ENCODE assay signal across 22 mouse cellular contexts in the genomic region with DNA sequence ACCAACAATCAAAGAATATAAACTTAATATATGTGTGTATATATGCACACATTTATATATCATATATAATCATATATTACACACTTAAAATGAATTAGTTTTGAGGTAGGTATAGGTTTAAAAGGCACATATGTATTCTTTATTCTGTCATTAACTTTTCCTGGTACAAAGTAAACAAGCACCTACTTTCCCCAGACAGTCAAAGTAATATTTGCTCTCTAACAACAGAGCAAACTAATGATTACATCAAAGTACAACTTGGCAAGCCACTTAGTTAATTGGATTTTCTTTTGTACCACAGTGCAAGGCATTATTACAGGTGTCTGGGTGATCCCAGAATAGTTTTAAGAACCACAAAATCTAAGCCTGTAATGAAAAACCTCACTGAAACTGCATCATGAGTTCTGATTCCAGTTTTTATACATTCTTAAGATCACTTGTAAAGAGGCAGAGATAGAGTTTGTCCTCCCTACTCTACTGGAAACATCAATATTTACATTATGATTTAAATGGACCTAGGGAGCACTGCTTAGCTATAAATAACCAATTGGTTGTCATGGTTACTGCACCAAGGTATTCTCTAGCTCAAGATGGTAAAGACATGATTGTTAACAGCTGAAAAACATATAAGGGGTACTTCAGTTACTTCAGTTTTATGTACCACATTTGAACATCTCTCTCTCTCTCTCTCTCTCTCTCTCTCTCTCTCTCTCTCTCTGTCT.
DNase-seq lines count a peak whose midpoint lies in the region; ATAC-seq and TF ChIP-seq lines count a peak whose summit lies in the region.
"Had no signal": no experiment of that assay in that cellular context is flagged by ENCODE, and none has a peak within 500 bp of the region (broad histone marks: within the 10 kb centered on the region; RNA-seq: fewer than 3 reads in every experiment).

No protein-coding gene starts in this region.

- TF ChIP-seq POLR2A in liver, adult 2 months (IDR thresholded peaks at IDR 0.05; ENCODE audit: extremely low read depth, insufficient read depth, low read length), result no peak

- H3K27ac ChIP-seq in liver, adult 2 months (replicated peaks; ENCODE audit: insufficient read depth, low read depth, low read length), result no peak overlapping the region
- H3K27ac ChIP-seq in liver, embryonic 12.5 days, result no peak overlapping the region
- H3K27ac ChIP-seq in stomach, embryonic 14.5 days (ENCODE audit: low read length), result no peak overlapping the region
- H3K27ac ChIP-seq in layer of hippocampus, adult 2 months, result no peak overlapping the region
- H3K27ac ChIP-seq: embryonic facial prominence, embryonic 15.5 days; hindbrain, postnatal 0 days; left cerebral cortex, adult 2 months; limb, embryonic 12.5 days; lung, embryonic 15.5 days; macrophage; midbrain, embryonic 13.5 days had no signal

- no peak for TF ChIP-seq CTCF in liver, adult 2 months (IDR thresholded peaks at IDR 0.05; ENCODE audit: low read depth, low read length)
- no peak for TF ChIP-seq CTCF in layer of hippocampus, adult 2 months (conservative IDR thresholded peaks at IDR 0.05)

- no peak overlapping the region for H3K4me2 ChIP-seq in liver, embryonic 12.5 days
- H3K4me2 ChIP-seq in stomach, embryonic 14.5 days (replicated peaks; ENCODE audit: low read depth, low read length), result no peak overlapping the region
- H3K4me2 ChIP-seq: embryonic facial prominence, embryonic 15.5 days; limb, embryonic 12.5 days; lung, embryonic 15.5 days; midbrain, embryonic 13.5 days had no signal

- DNase-seq in liver, adult 2 months (ENCODE audit: extremely low read depth, low read depth, low spot score), result peak; percentile 43
- DNase-seq in brain, adult 2 months (ENCODE audit: low read depth, low spot score), result peak; percentile 1
- peak; percentile 1 for DNase-seq in forelimb bud, embryonic 11.5 days (ENCODE audit: low read depth, low spot score)
- DNase-seq in left cerebral cortex, adult 8-10 months (ENCODE audit: low spot score in 2 of 2), result no peak
- no peak for DNase-seq in layer of hippocampus, adult 2 months (ENCODE audit: low spot score in 2 of 2)
- DNase-seq: adrenal gland, adult 2 months; cerebellum, adult 9-10 months; gastrocnemius, postnatal 14 days; heart, adult 18-20 months; kidney, adult 2 months; kidney, postnatal 10 days; right cerebral cortex, postnatal 25 days; thymus, postnatal 14 days had no signal

- no peaks in the 10 kb centered on the region for H3K79me2 ChIP-seq in liver, adult 2 months (ENCODE audit: control insufficient read depth, insufficient read depth, low read length)

- ATAC-seq in liver, embryonic 12.5 days, result no peak
- ATAC-seq in stomach, embryonic 14.5 days (ENCODE audit: insufficient number of reproducible peaks, insufficient read depth, low FRiP score, low read depth), result peak; percentile 63
- ATAC-seq: hindbrain, postnatal 0 days; midbrain, embryonic 13.5 days had no signal

- no peak overlapping the region for H3K4me3 ChIP-seq in liver, adult 2 months (ENCODE audit: insufficient read depth, low read depth, low read length)
- H3K4me3 ChIP-seq in liver, embryonic 12.5 days, result no peak overlapping the region
- H3K4me3 ChIP-seq in stomach, embryonic 14.5 days (ENCODE audit: low read depth, low read length), result no peak overlapping the region
- H3K4me3 ChIP-seq in layer of hippocampus, adult 2 months, result no peak overlapping the region
- H3K4me3 ChIP-seq: embryonic facial prominence, embryonic 15.5 days; left cerebral cortex, adult 2 months; limb, embryonic 12.5 days; lung, embryonic 15.5 days; midbrain, embryonic 13.5 days had no signal

- H3K4me1 ChIP-seq in liver, adult 2 months (ENCODE audit: control insufficient read depth, insufficient read depth, low read length), result no peaks in the 10 kb centered on the region; the same call in 1 of the 2 replicates
- H3K4me1 ChIP-seq in liver, embryonic 12.5 days, result no peaks in the 10 kb centered on the region
- no peaks in the 10 kb centered on the region for H3K4me1 ChIP-seq in stomach, embryonic 14.5 days (ENCODE audit: control insufficient read depth, insufficient read depth, low read length)
- H3K4me1 ChIP-seq: embryonic facial prominence, embryonic 15.5 days; limb, embryonic 12.5 days; lung, embryonic 15.5 days; midbrain, embryonic 13.5 days had no signal

- H3K9me3 ChIP-seq in liver, embryonic 12.5 days (replicated peaks), result no peaks in the 10 kb centered on the region
- no peaks in the 10 kb centered on the region; the same call in 1 of the 2 replicates for H3K9me3 ChIP-seq in stomach, embryonic 14.5 days (ENCODE audit: control insufficient read depth, low read depth, low read length)
- H3K9me3 ChIP-seq: embryonic facial prominence, embryonic 15.5 days; limb, embryonic 12.5 days; lung, embryonic 15.5 days; midbrain, embryonic 13.5 days had no signal

- no peak overlapping the region for H3K9ac ChIP-seq in liver, adult 2 months (ENCODE audit: low read depth, low read length)
- no peak overlapping the region for H3K9ac ChIP-seq in liver, embryonic 12.5 days
- no peak overlapping the region for H3K9ac ChIP-seq in stomach, embryonic 14.5 days (replicated peaks; ENCODE audit: low read depth, low read length)
- H3K9ac ChIP-seq: embryonic facial prominence, embryonic 15.5 days; limb, embryonic 12.5 days; lung, embryonic 15.5 days; midbrain, embryonic 13.5 days had no signal

- no peaks in the 10 kb centered on the region for H3K36me3 ChIP-seq in liver, adult 2 months (ENCODE audit: control insufficient read depth, insufficient read depth, low read length)
- H3K36me3 ChIP-seq in liver, embryonic 12.5 days, result no peaks in the 10 kb centered on the region
- no peaks in the 10 kb centered on the region for H3K36me3 ChIP-seq in stomach, embryonic 14.5 days (ENCODE audit: control insufficient read depth, insufficient read depth, low read length)
- H3K36me3 ChIP-seq: embryonic facial prominence, embryonic 15.5 days; limb, embryonic 12.5 days; lung, embryonic 15.5 days; midbrain, embryonic 13.5 days had no signal

- no peaks in the 10 kb centered on the region for H3K27me3 ChIP-seq in liver, adult 2 months (ENCODE audit: control insufficient read depth, insufficient read depth, low read length)
- H3K27me3 ChIP-seq in liver, embryonic 12.5 days (replicated peaks), result no peaks in the 10 kb centered on the region
- no peaks in the 10 kb centered on the region for H3K27me3 ChIP-seq in stomach, embryonic 14.5 days (ENCODE audit: control insufficient read depth, insufficient read depth, low read length)
- H3K27me3 ChIP-seq: embryonic facial prominence, embryonic 15.5 days; limb, embryonic 12.5 days; lung, embryonic 15.5 days; midbrain, embryonic 13.5 days had no signal

Comparison
In these comparisons a context has a peak if more than half of its experiments do, and no peak if none do; other contexts are left out.
1. DNase-seq: peak in liver, adult 2 months (single experiment), brain, adult 2 months (single experiment) and forelimb bud, embryonic 11.5 days (single experiment); none in left cerebral cortex, adult 8-10 months (0 of 2) and layer of hippocampus, adult 2 months (0 of 2).